Mouse (Mus musculus) skeletal muscle tissue, adult 2 months (tissue): ENCODE results near the gene Klhl30.

Experiments
- DNase-seq: peaks from one replicate; pipeline ENCODE4 v3.0.0-alpha.2; 2012; ENCODE audit warnings: low read depth, low spot score

Gene Klhl30

DNA sequence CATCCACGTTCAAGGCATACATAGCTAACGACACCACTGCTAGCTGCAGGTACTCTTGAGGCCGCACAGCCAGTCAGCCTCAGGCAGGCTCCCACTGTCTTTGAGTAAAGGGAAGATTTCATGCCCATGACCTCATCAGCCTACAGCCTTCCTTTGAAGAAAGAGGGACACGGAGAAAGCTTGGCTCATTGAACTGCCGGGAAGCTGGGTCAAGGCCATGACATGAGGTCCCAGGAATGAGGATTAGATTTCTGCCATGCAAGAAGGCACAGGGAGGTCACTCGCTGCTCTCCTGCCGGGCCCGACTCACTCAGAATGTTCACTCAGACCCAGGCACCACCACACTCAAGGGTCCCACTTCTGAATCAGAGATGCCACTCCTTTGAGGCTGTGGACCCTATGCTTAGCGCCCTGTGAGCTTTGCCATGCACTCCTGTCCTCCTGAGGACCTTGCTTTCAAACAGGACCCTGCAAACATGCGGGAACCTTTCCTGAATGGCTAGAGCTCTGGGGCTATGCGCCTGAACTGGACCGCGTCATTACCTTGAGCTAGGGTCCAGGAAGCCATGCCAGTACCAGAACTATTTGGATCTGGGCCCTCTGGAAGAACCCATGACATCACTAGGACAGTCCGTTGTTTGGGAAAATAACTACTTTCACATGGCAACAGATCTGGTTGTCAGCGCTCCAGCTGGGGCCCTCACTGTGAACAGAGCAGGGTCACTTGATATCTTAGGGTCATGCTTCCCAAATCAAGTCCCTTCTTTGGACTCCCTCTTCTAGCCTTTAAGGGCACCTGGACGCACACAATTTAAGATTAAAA lies 14.2 kb downstream of the Klhl30 start:
- peak; percentile 66 for DNase-seq

- DNase-seq, result no peak
Measured at GRCm38 (mm10) chr1:91365816-91366214, 15.0 kb downstream of the Klhl30 start.

- DNase-seq, result no peak
Measured at GRCm38 (mm10) chr1:91366215-91367108, 15.6 kb downstream of the Klhl30 start, which contains the start of gene Erfe. Gene Erfe, plus strand, starts transcription at chr1:91366430.

GRCm38 (mm10) chr1:91367295-91367694 lies 16.5 kb downstream of the Klhl30 start:
- no peak for DNase-seq

DNA sequence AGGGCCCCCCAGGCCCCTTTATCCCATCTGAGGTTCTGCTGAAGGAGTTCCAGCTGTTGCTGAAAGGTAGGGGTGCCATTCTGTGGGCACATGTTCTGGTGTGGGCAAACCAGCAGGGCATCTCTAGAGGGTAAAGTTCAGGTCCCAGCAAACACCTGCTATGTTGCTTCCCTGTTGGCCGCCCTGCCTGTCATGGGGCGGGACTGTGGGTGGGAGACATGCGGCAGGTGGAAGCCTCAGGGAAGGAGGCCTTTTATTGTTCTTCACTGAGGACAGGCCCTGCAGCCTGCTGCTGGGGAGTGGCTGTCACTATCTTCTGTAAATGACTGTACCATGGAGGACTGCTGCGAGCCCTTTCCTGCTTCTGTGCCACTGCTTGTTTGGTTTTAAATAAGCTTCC lies 18.6 kb downstream of the Klhl30 start:
- no peak for DNase-seq

GRCm38 (mm10) chr1:91370055-91370454 lies 19.2 kb downstream of the Klhl30 start:
- no peak for DNase-seq

DNA sequence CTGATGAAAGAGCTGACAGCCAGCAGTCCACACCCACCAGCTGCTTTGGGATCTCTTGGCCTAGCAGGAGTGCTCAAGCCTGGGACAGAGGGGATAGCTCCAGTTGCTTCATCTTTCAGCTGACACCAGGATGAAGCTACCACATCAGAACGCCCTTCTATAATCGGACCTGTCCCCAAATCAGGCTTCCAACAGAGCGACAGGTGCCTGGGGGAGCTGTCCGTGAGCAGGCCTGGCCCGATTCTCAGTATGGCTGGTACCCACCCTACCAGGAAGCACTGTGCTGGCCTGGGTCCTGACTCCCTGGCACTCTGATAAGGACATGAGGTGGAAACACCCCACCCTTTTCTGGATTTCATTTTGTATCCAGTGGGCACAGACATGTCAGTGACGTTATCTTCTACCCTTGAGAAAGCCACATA lies 22.6 kb downstream of the Klhl30 start:
- DNase-seq, result peak; percentile 60

DNA sequence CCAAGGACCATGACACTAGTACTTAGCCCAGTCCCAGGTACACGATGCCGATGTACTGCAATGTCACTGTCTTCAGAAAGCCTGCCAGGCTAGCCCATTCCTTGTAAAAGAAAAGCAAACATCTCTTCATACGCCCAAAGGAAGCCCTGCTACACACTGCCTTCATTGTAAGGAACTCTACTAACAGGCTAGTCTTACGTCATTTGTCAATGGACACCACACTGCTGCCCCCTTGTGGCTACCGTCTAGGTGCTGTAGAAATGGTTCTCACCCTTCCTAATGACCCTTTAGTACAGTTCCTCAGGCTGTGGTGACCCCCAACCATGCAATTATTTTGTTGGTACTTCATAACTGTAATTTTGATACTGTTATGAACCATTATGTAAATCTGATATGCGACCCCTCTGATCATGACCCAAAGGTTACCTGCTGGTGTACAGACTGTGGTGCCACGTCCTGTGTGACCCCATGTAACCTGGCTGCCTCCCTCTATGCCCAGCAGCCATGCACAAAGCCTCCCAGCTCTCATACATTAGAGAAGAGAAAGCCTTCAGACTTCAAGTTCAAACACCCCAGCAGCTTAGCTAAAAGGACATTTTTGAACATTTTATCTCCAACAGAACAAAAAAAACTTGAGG lies 29.8 kb downstream of the Klhl30 start:
- peak; percentile 68 for DNase-seq

GRCm38 (mm10) chr1:91381091-91381471 lies 30.3 kb downstream of the Klhl30 start:
- no peak for DNase-seq

- no peak for DNase-seq
Measured at GRCm38 (mm10) chr1:91390369-91390768, 39.6 kb downstream of the Klhl30 start.

DNA sequence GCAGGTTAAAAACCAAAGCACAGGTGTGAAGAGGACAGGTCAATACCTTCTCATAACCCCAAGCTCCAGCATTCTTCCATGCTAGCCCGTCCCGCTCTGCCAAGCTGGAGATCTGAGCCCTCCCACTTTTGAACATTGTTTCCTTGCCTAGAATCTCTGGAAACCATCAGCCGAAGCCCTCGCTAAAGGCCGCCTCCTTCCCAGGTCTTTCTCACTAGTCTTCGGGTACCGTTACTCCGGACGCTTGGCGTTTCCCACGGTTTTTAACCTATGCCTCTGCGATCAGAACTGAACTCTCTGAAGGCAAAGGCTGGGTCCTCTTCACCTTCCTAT lies 47.1 kb downstream of the Klhl30 start:
- no peak for DNase-seq

DNA sequence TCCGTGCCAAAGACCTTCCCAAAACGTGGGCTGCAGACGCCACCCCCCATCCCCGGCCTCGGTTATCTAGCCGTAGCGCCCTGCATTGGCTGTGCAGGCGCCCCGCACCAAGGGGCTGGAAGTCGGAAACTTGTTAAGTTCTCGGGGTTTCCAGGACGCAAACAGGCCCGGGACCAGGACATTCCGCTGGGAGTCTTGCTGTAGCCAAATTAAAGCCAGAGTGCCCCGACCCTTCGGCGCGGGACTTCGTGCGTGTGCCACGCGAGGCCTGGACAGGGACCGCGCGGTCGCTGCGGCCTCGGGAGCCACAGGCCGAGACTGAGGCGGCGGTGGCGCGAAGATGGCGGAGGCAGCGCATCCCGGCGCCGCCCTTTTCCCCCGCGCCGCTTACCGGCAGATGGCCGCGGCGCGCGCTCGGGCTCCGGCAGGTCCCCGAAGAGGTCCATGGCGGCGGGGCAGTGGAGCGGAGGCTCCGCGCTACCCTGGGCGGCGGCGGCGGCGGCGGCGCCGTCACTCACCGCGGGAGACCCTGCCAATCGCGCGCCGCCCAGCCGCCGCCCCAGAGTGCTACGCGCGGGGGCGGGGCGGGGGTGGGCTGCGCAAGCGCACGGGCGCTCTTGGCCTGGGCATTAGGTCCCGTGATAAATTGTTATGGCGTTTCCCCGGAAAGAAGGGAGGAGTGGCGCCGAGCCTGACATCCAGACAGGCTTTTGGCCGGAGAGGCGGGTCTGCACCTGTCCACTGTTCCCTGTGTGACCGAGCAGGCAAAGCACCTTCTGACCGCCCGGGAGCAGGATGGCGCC lies 47.6 kb downstream of the Klhl30 start, which contains the start of gene Ilkap:
Ilkap (minus strand) TSS at position 556 of the 803 bp plus-strand sequence.
- peak; percentile 86 for DNase-seq

GRCm38 (mm10) chr1:91404976-91405375 lies 54.2 kb downstream of the Klhl30 start:
- DNase-seq, result no peak

GRCm38 (mm10) chr1:91405406-91406169 lies 54.8 kb downstream of the Klhl30 start:
- peak; percentile 68 for DNase-seq

DNA sequence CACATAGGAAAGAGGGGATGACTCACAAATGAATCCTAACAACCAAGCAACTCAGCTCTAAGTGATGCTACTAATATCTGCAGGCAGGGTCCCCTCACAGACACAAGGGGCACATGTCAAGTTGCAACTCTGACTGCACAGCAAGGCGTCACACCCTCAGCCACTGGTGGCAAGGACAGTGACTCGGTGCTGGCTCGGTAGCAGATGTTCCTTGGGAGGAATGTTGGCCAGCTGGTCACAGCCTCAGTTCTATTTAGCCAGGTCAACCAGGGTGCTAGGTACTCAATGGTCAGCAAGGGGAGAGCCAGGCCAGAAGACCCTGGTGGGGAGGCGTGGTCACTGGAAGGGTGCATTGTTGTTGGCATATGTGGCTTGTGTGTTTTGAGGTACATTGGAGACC lies 57.0 kb downstream of the Klhl30 start:
- no peak for DNase-seq

- DNase-seq, result no peak
Measured at GRCm38 (mm10) chr1:91411631-91412285, 60.9 kb downstream of the Klhl30 start.
